Mouse (Mus musculus) thymus, adult 2 months (tissue): Measurements from ENCODE around the gene Epop. TPM values are rescaled to one million over a fixed set of nuclear protein-coding genes. Genes with fewer than 3 reads are reported as not detected.

Source experiments
- DNase-seq: peaks from one replicate; pipeline ENCODE4 v3.0.0; 2021
- H3K27ac ChIP-seq: fragments of 200-500 bp; 2 replicates; pipeline ENCODE4 v1.5.1; 2012; ENCODE audit warnings: low read length, control low read depth; ENCODE audit not compliant: control insufficient read depth, insufficient read depth
- H3K27me3 ChIP-seq: fragments of 200-500 bp; 2 replicates; pipeline ENCODE4 v1.6.1; 2012; ENCODE audit warnings: mild to moderate bottlenecking, low read length, moderate library complexity, mixed read lengths; ENCODE audit not compliant: control insufficient read depth, insufficient read depth
- H3K36me3 ChIP-seq: fragments of 200-500 bp; 2 replicates; pipeline ENCODE4 v1.6.1; 2012; ENCODE audit warnings: mild to moderate bottlenecking, low read length, moderate library complexity; ENCODE audit not compliant: control insufficient read depth, insufficient read depth
- H3K4me1 ChIP-seq: fragments of 200-500 bp; replicated peaks from 2 replicates; pipeline ENCODE4 v1.6.1; 2012; ENCODE audit warnings: low read length; ENCODE audit not compliant: control insufficient read depth, insufficient read depth
- H3K4me3 ChIP-seq: fragments of 200-500 bp; 2 replicates; pipeline ENCODE4 v1.5.1; 2012; ENCODE audit warnings: mild to moderate bottlenecking, low read length, control low read depth, moderate library complexity; ENCODE audit not compliant: control insufficient read depth, insufficient read depth
- CTCF ChIP-seq: fragments of 200-500 bp; IDR thresholded peaks from 2 replicates; pipeline ENCODE4 v1.5.1; 2012; ENCODE audit warnings: mild to moderate bottlenecking, control low read depth, low read length, moderate library complexity, borderline replicate concordance; ENCODE audit not compliant: control insufficient read depth, poor library complexity, insufficient read depth; ENCODE audit errors: extremely low read depth
- POLR2A ChIP-seq: fragments of 200-500 bp; IDR thresholded peaks from 2 replicates; pipeline ENCODE4 v1.6.1; 2012; ENCODE audit warnings: mild to moderate bottlenecking, low read length, control low read depth, moderate library complexity; ENCODE audit not compliant: control insufficient read depth, poor library complexity, insufficient read depth; ENCODE audit errors: extremely low read depth
- WGBS: fragments of 180-500 bp; shearing (Covaris S2); methylation state at CpG from one replicate; pipeline ENCODE4 v1.1.7; 2018; 5-methylcytosine and 5-hydroxymethylcytosine counted together
- polyA plus RNA-seq: library from polyadenylated mRNA; depleted of rRNA; stranded (reverse); fragments of >200 nt; gene quantifications from 2 replicates; pipeline ENCODE4 v1.2.3, GENCODE M21; 2012

The Epop gene
- polyA plus RNA-seq, 1 experiment: 5.6 TPM

DNA sequence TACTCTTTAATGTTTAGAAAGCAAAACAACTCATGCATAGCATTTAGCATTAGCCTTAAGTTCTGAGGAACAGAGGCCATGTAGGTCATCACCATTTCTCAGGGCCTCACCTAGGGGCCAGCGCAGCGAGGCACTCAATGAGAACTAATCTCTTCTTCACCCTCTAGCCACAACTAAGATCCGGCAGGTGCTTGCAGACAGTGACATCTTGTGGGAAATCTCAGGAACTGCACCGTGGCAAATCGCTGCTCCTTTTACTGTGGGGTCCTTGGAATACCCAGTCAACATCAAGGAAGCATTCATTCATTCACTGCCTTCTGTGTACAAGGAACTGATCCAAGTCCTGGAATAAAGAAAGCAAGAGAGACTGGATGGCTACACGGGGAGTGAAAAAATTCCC lies 7.1 kb downstream of the Epop start:
- no peak for TF ChIP-seq CTCF
- TF ChIP-seq POLR2A: no peak
- DNase-seq: peak; percentile 68
- Histone ChIP-seq H3K4me1 (no peaks in the 10 kb centered on the region), H3K36me3 (no peaks in the 10 kb centered on the region), H3K4me3 (no peak overlapping the region), H3K27me3 (no peaks in the 10 kb centered on the region; the same call in 1 of the 2 replicates), H3K27ac (no peak overlapping the region)
- 3% methylated on average over 6 of the region's 6 CpGs for WGBS

DNA sequence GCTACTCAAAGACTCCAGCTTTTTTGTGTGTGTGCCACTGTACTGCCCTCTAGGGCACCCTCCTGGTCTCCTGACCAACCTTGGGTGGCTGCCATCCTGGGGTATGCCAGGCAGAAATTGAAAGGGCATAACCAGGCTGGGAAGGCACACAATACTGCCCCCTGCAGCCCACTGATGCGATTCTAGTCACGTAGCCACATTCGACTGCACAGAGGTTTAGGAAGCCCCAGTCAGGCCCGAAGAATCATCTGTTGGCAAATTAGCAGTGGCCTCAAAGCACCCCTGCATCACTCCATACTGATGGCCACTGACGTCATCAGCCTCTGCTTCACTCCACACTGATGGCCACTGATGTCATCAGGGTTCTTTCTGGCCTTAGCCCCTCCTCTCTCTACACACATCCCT lies 10.1 kb downstream of the Epop start:
- Histone ChIP-seq H3K4me3 (no peak overlapping the region), H3K27ac (no peak overlapping the region), H3K36me3 (no peaks in the 10 kb centered on the region), H3K27me3 (no peaks in the 10 kb centered on the region; the same call in 1 of the 2 replicates), H3K4me1 (no peaks in the 10 kb centered on the region)
- WGBS: 47% methylated on average over 5 of the region's 5 CpGs
- DNase-seq: no peak
- TF ChIP-seq CTCF: no peak
- TF ChIP-seq POLR2A: no peak

DNA sequence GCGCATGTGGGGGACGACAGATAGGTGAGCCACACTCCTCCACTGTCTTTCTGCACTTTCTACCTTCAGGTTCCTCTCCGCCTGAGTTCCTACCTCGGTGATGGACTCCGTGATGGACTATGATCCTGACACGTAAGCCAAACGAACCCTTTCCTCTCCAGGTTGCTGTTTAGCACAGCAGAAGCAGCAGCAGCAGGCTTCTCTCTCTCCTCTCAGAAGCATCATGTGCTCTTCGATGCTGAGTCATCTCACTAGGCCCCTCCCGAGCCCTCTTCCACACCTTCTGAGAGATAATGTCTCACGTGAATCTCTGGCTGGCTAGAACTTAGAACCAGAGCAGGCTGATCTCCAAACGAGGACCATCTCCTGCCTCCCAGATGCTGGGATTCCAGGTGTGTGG lies 11.1 kb downstream of the Epop start:
- no peaks in the 10 kb centered on the region for H3K36me3 ChIP-seq
- DNase-seq: no peak
- no peak overlapping the region for H3K27ac ChIP-seq
- no peaks in the 10 kb centered on the region; the same call in 1 of the 2 replicates for H3K27me3 ChIP-seq
- no peak for TF ChIP-seq POLR2A
- WGBS: 82% methylated on average over 11 of the region's 11 CpGs
- no peak overlapping the region for H3K4me3 ChIP-seq
- no peaks in the 10 kb centered on the region for H3K4me1 ChIP-seq

DNA sequence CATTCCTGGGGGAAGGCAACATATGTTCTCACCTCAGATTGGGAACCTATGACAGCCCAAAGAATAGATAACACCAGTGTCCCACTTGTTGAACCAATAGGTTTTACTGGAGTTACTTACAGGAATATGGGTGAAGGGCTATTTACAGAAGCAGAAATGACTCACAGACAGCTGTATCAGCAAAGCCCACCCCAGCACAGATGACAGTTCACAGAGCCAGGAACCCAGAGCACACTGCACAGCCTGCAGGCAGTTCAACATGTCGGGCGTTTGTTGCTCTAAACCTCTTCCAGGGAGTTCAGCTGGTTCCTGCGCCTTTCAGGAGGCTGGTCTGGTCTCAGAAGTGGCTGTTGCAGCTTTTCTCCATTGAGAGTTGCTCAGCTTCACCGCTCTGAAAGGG lies 14.2 kb downstream of the Epop start:
- no peaks in the 10 kb centered on the region for H3K36me3 ChIP-seq
- TF ChIP-seq POLR2A (no peak), CTCF (no peak)
- H3K4me1 ChIP-seq: no peaks in the 10 kb centered on the region
- WGBS: 90% methylated on average over 4 of the region's 4 CpGs
- no peak overlapping the region for H3K4me3 ChIP-seq
- DNase-seq: no peak
- H3K27ac ChIP-seq: no peak overlapping the region
- no peaks in the 10 kb centered on the region; the same call in 1 of the 2 replicates for H3K27me3 ChIP-seq

DNA sequence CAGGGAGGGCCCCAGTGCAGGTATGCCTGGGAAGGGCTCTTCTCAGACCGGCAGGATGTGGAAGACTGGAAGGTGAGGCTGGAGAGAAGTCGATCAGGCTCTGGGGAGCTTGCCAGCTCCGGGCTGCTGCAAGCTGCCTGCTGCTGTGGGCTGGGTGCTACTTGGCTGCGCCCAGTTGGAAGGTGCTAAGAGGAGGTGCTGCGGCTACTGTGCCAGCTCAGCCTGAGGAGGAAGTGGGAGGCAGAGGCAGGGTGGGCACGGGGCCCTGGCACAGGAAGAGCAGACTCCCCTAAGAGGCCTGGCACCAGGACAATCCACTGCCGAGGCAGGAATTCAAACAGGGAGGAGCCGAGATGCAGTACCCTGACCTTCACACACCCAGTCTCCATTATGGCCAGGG lies 18.4 kb downstream of the Epop start:
- Histone ChIP-seq H3K27ac (no peak overlapping the region), H3K27me3 (no peaks in the 10 kb centered on the region; the same call in 1 of the 2 replicates), H3K4me1 (no peaks in the 10 kb centered on the region), H3K36me3 (no peaks in the 10 kb centered on the region), H3K4me3 (no peak overlapping the region)
- TF ChIP-seq CTCF (no peak), POLR2A (no peak)
- no peak for DNase-seq
- 27% methylated on average over 8 of the region's 8 CpGs for WGBS

DNA sequence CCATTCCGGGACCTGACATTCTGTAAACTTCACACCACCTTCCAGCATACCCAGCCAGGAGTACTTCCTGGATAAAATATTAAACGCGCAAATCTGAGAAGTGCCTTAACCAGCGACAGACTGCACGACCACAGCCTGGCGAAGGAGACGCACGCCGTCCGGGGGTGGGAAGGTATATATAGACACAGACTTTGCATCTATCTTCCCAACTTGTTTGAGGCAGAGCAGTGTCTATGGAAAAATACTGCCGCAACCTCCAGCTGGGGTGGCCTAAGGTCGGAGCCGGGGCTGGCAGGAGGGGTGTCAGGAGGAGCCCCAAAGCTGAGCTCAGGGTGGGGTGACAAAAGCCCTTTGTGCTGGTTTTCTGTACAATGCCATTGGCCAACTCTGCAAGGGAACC lies 19.8 kb downstream of the Epop start:
- Histone ChIP-seq H3K4me3 (no peak overlapping the region), H3K27ac (no peak overlapping the region), H3K36me3 (no peaks in the 10 kb centered on the region), H3K4me1 (no peaks in the 10 kb centered on the region), H3K27me3 (no peaks in the 10 kb centered on the region; the same call in 1 of the 2 replicates)
- DNase-seq: no peak
- WGBS: 68% methylated on average over 13 of the region's 13 CpGs
- no peak for TF ChIP-seq CTCF
- TF ChIP-seq POLR2A: no peak

DNA sequence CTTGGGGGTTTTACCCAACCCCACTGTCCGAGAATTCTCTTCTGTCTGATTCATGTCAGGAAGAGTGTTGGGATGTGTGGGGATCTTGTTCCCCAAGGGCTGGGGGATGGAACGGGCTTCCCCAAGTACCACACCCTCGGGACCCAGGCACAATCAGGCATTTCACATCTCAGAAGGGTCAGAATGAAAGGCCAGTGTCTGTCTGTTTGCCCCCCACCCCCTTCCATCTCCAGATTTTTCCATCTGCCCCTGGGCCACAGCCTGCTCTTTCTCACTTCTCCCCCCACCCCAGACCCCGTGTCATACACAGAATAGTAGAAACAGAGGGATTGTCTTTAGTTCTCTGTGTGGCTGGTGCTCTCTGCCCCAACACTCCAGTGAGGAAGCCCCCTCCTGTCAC lies 20.6 kb downstream of the Epop start:
- no peak for DNase-seq
- 85% methylated on average over 4 of the region's 4 CpGs for WGBS
- TF ChIP-seq POLR2A (no peak), CTCF (no peak)
- Histone ChIP-seq H3K36me3 (no peaks in the 10 kb centered on the region), H3K27me3 (no peaks in the 10 kb centered on the region; the same call in 1 of the 2 replicates), H3K27ac (no peak overlapping the region), H3K4me3 (no peak overlapping the region), H3K4me1 (peaks cover under 1% of the 10 kb centered on the region; the same call in 1 of the 2 replicates)
